Mouse (Mus musculus): Measurements from ENCODE around the gene Wrb. TPM values are rescaled to one million over a fixed set of nuclear protein-coding genes. Genes with fewer than 3 reads are reported as not detected.
"Not testable (repeated sequence)": the region's sequence is repeated elsewhere in the genome, so short reads cannot be mapped to it uniquely, and the experiment has no call there.

Wrb gene
- polyA plus RNA-seq, 1 experiment from 2014 or later, result 124 TPM

GRCm38 (mm10) chr16:96120022-96120623, 25.1 kb upstream of the Wrb start:
- no peak overlapping the region for H3K9ac ChIP-seq (ENCODE audit: low read length)
- peaks cover under 1% of the 10 kb centered on the region; the same call in 1 of the 2 replicates for H3K4me1 ChIP-seq (ENCODE audit: control insufficient read depth, insufficient read depth, low read length)
- no peaks in the 10 kb centered on the region for H3K27me3 ChIP-seq (ENCODE audit: control insufficient read depth, insufficient read depth, low read length)
- H3K4me3 ChIP-seq (ENCODE audit: low read depth, low read length), result no peak overlapping the region
- ATAC-seq (ENCODE audit: insufficient read depth, low FRiP score, low TSS enrichment) (no peak), DNase-seq (ENCODE audit: low spot score) (no peak)
- H3K4me2 ChIP-seq (ENCODE audit: low read depth), result no peak overlapping the region
- H3K9me3 ChIP-seq (ENCODE audit: control insufficient read depth, low read length), result no peaks in the 10 kb centered on the region
- no peak overlapping the region for H3K27ac ChIP-seq (ENCODE audit: low read depth, low read length)
- 80% methylated on average over 4 of the region's 4 CpGs for WGBS
- peaks cover 23% of the 10 kb centered on the region for H3K36me3 ChIP-seq (ENCODE audit: control insufficient read depth, insufficient read depth, low read length)

- 9% methylated on average over 19 of the region's 19 CpGs for WGBS
- ATAC-seq (ENCODE audit: insufficient read depth, low FRiP score, low TSS enrichment), result no peak
- peaks cover 21% of the 10 kb centered on the region for H3K36me3 ChIP-seq (ENCODE audit: control insufficient read depth, insufficient read depth, low read length)
These were observed 18.5 kb upstream of the Wrb start for GRCm38 (mm10) chr16:96126684-96127171.

GRCm38 (mm10) chr16:96127288-96127656, 17.9 kb upstream of the Wrb start:
- DNase-seq (ENCODE audit: low spot score), result no peak
- Histone ChIP-seq H3K27ac (ENCODE audit: low read depth, low read length) (peak overlapping the region; percentile 97), H3K9me3 (ENCODE audit: control insufficient read depth, low read length) (no peaks in the 10 kb centered on the region), H3K4me3 (ENCODE audit: low read depth, low read length) (peak overlapping the region; percentile 97), H3K36me3 (ENCODE audit: control insufficient read depth, insufficient read depth, low read length) (peaks cover 20% of the 10 kb centered on the region), H3K9ac (ENCODE audit: low read length) (peak overlapping the region; percentile 99), H3K4me2 (ENCODE audit: low read depth) (peak overlapping the region; percentile 92), H3K27me3 (ENCODE audit: control insufficient read depth, insufficient read depth, low read length) (no peaks in the 10 kb centered on the region), H3K4me1 (ENCODE audit: control insufficient read depth, insufficient read depth, low read length) (peaks cover 13% of the 10 kb centered on the region)
- peak; percentile 77 for ATAC-seq (ENCODE audit: insufficient read depth, low FRiP score, low TSS enrichment)
- WGBS, result under 1% methylated on average over 48 of the region's 52 CpGs

More at GRCm38 (mm10) chr16:96126684-96127171, 18.5 kb upstream of the Wrb start:
- peak; percentile 39 for DNase-seq (ENCODE audit: low spot score)
- Histone ChIP-seq H3K4me1 (ENCODE audit: control insufficient read depth, insufficient read depth, low read length) (peaks cover 13% of the 10 kb centered on the region), H3K4me3 (ENCODE audit: low read depth, low read length) (peak overlapping the region; percentile 97), H3K9me3 (ENCODE audit: control insufficient read depth, low read length) (no peaks in the 10 kb centered on the region), H3K27me3 (ENCODE audit: control insufficient read depth, insufficient read depth, low read length) (no peaks in the 10 kb centered on the region), H3K27ac (ENCODE audit: low read depth, low read length) (peak overlapping the region; percentile 97), H3K4me2 (ENCODE audit: low read depth) (peak overlapping the region; percentile 92), H3K9ac (ENCODE audit: low read length) (peak overlapping the region; percentile 99)

GRCm38 (mm10) chr16:96127657-96128344, 17.4 kb upstream of the Wrb start, which contains the start of gene Hmgn1:
Gene Hmgn1, minus strand, starts transcription at chr16:96127729.
- no peaks in the 10 kb centered on the region for H3K27me3 ChIP-seq (ENCODE audit: control insufficient read depth, insufficient read depth, low read length)
- H3K4me2 ChIP-seq (ENCODE audit: low read depth), result peak within 1 kb of the TSS; percentile 92
- peaks cover 13% of the 10 kb centered on the region for H3K4me1 ChIP-seq (ENCODE audit: control insufficient read depth, insufficient read depth, low read length)
- H3K9me3 ChIP-seq (ENCODE audit: control insufficient read depth, low read length), result no peaks in the 10 kb centered on the region
- peak within 1 kb of the TSS; percentile 97 for H3K27ac ChIP-seq (ENCODE audit: low read depth, low read length)
- peak; percentile 96 for ATAC-seq (ENCODE audit: insufficient read depth, low FRiP score, low TSS enrichment)
- under 1% methylated on average over 55 of the region's 72 CpGs for WGBS
- H3K9ac ChIP-seq (ENCODE audit: low read length), result peak within 1 kb of the TSS; percentile 99
- peaks cover 16% of the 10 kb centered on the region for H3K36me3 ChIP-seq (ENCODE audit: control insufficient read depth, insufficient read depth, low read length)
- peak within 1 kb of the TSS; percentile 97 for H3K4me3 ChIP-seq (ENCODE audit: low read depth, low read length)
- DNase-seq (ENCODE audit: low spot score), result peak; percentile 98

DNA sequence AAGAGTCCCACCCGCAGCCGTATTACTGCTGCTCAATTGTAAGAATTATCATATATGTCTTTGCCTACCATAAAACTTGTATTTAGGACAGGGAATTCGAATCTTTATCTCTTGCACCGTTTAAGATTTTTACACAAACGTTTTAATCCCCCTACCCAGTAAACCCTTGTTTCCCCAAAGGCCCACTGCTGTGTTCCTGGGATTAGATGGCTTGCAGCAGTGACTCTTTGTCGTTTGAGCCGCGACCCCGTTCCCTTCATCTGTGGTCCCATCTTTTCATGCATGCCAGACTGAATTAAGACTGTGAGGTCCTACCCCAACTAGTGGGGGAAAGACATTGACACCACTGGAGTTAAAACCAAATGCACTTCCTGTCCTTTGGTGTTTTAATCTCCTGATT, 16.7 kb upstream of the Wrb start:
- peaks cover 14% of the 10 kb centered on the region for H3K36me3 ChIP-seq (ENCODE audit: control insufficient read depth, insufficient read depth, low read length)
- H3K4me3 ChIP-seq (ENCODE audit: low read depth, low read length), result peak overlapping the region; percentile 97
- peak overlapping the region; percentile 82 for H3K9ac ChIP-seq (ENCODE audit: low read length)
- peaks cover 13% of the 10 kb centered on the region for H3K4me1 ChIP-seq (ENCODE audit: control insufficient read depth, insufficient read depth, low read length)
- peak overlapping the region; percentile 92 for H3K27ac ChIP-seq (ENCODE audit: low read depth, low read length)
- DNase-seq (ENCODE audit: low spot score), result no peak
- H3K9me3 ChIP-seq (ENCODE audit: control insufficient read depth, low read length), result no peaks in the 10 kb centered on the region
- no peaks in the 10 kb centered on the region for H3K27me3 ChIP-seq (ENCODE audit: control insufficient read depth, insufficient read depth, low read length)
- no peak for ATAC-seq (ENCODE audit: insufficient read depth, low FRiP score, low TSS enrichment)
- 4% methylated on average over 9 of the region's 9 CpGs for WGBS
- peak overlapping the region; percentile 70 for H3K4me2 ChIP-seq (ENCODE audit: low read depth)

GRCm38 (mm10) chr16:96144748-96145109, 478 bp upstream of the Wrb start:
- H3K4me1 ChIP-seq (ENCODE audit: control insufficient read depth, insufficient read depth, low read length); H3K36me3 ChIP-seq (ENCODE audit: control insufficient read depth, insufficient read depth, low read length); H3K9ac ChIP-seq (ENCODE audit: low read length); H3K27ac ChIP-seq (ENCODE audit: low read depth, low read length); H3K9me3 ChIP-seq (ENCODE audit: control insufficient read depth, low read length); H3K4me2 ChIP-seq (ENCODE audit: low read depth); DNase-seq (ENCODE audit: low spot score); H3K4me3 ChIP-seq (ENCODE audit: low read depth, low read length); H3K27me3 ChIP-seq (ENCODE audit: control insufficient read depth, insufficient read depth, low read length): not testable (repeated sequence)
- WGBS, result 30% methylated on average over 6 of the region's 6 CpGs
- peak; percentile 45 for ATAC-seq (ENCODE audit: insufficient read depth, low FRiP score, low TSS enrichment)

GRCm38 (mm10) chr16:96145814-96146213, 607 bp downstream of the Wrb start:
- no peak overlapping the region for H3K27ac ChIP-seq (ENCODE audit: low read depth, low read length)
- peak overlapping the region; percentile 71 for H3K4me3 ChIP-seq (ENCODE audit: low read depth, low read length)
- H3K4me2 ChIP-seq (ENCODE audit: low read depth), result peak overlapping the region; percentile 76
- peaks cover 6% of the 10 kb centered on the region for H3K4me1 ChIP-seq (ENCODE audit: control insufficient read depth, insufficient read depth, low read length)
- H3K36me3 ChIP-seq (ENCODE audit: control insufficient read depth, insufficient read depth, low read length), result no peaks in the 10 kb centered on the region
- WGBS, result 2% methylated on average over 5 of the region's 5 CpGs
- H3K27me3 ChIP-seq (ENCODE audit: control insufficient read depth, insufficient read depth, low read length), result no peaks in the 10 kb centered on the region
- ATAC-seq (ENCODE audit: insufficient read depth, low FRiP score, low TSS enrichment) (0 out of 2 replicates have a peak, but pooled peaks have one; percentile 3), DNase-seq (ENCODE audit: low spot score) (no peak)
- peak overlapping the region; percentile 67 for H3K9ac ChIP-seq (ENCODE audit: low read length)
- H3K9me3 ChIP-seq (ENCODE audit: control insufficient read depth, low read length), result no peaks in the 10 kb centered on the region

DNA sequence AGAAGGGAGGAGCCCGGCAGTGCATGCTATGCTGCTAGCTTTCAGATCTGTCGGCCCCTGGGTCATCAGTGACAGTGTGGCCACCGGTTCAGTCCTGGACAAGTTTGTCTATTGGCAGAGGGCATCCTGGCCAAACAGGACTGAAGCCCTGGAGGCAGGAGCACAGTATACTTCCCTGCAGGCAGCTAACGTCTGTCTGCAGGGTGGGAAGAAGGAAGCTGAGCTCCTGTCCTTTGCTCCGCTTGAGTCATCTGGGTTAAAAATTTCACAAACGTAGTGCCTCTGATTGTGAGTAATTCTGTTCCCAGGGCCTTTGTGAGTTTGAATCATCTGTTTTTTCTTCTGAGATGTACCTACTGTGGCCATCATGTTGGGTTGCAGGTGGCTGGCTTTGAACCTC, 3.6 kb downstream of the Wrb start:
- no peak for DNase-seq (ENCODE audit: low spot score)
- Histone ChIP-seq H3K4me1 (ENCODE audit: control insufficient read depth, insufficient read depth, low read length) (peaks cover 6% of the 10 kb centered on the region), H3K4me3 (ENCODE audit: low read depth, low read length) (no peak overlapping the region), H3K36me3 (ENCODE audit: control insufficient read depth, insufficient read depth, low read length) (peaks cover 4% of the 10 kb centered on the region; the same call in 1 of the 2 replicates), H3K4me2 (ENCODE audit: low read depth) (no peak overlapping the region), H3K27ac (ENCODE audit: low read depth, low read length) (no peak overlapping the region), H3K9me3 (ENCODE audit: control insufficient read depth, low read length) (no peaks in the 10 kb centered on the region), H3K27me3 (ENCODE audit: control insufficient read depth, insufficient read depth, low read length) (no peaks in the 10 kb centered on the region), H3K9ac (ENCODE audit: low read length) (no peak overlapping the region)
- ATAC-seq (ENCODE audit: insufficient read depth, low FRiP score, low TSS enrichment), result no peak
- 84% methylated on average over 6 of the region's 6 CpGs for whole genome bisulfite sequencing
